Mouse (Mus musculus) T-helper 2 cell (primary cell): ENCODE measurements around the gene Fosb.

Experiments
- in situ Hi-C: fragments of 300-600 bp; cut with MboI, MseI; formaldehyde crosslinking; loops from one replicate; pipeline ENCODE4 v1.15.1; 2025; ENCODE audit warnings: high pct_unique_total_duplicates

The Fosb gene

GRCm38 (mm10) chr7:19253437-19253836 is 56.4 kb downstream of the Fosb start:
- in situ Hi-C loops = no loop called here
